Mouse (Mus musculus) urinary bladder, adult 2 months (tissue): ENCODE results near the gene Gm16867. TPM values are rescaled to one million over a fixed set of nuclear protein-coding genes. Genes with fewer than 3 reads are reported as not detected.
"Not testable (repeated sequence)": the region's sequence is repeated elsewhere in the genome, so short reads cannot be mapped to it uniquely, and the experiment has no call there.

Source experiments
- DNase-seq: peaks from one replicate; pipeline ENCODE4 v3.0.0; 2022; ENCODE audit warnings: low spot score
- polyA plus RNA-seq: library from polyadenylated mRNA; depleted of rRNA; stranded (reverse); fragments of >200 nt; gene quantifications from 2 replicates; pipeline ENCODE4 v1.2.3, GENCODE M21; 2012; rRNA removed

The Gm16867 gene
- polyA plus RNA-seq, 1 experiment = not detected

GRCm38 (mm10) chr14:69467612-69468366 lies 35.4 kb downstream of the Gm16867 start:
- DNase-seq = not testable (repeated sequence)

- not testable (repeated sequence) for DNase-seq
Observed at GRCm38 (mm10) chr14:69464465-69464864, 38.7 kb downstream of the Gm16867 start.

GRCm38 (mm10) chr14:69457691-69458090 lies 45.5 kb downstream of the Gm16867 start:
- DNase-seq = not testable (repeated sequence)

- not testable (repeated sequence) for DNase-seq
Observed at GRCm38 (mm10) chr14:69454640-69455039, 48.5 kb downstream of the Gm16867 start.

GRCm38 (mm10) chr14:69448845-69449244 lies 54.3 kb downstream of the Gm16867 start:
- DNase-seq = not testable (repeated sequence)

- not testable (repeated sequence) for DNase-seq
Observed at GRCm38 (mm10) chr14:69447006-69447405, 56.2 kb downstream of the Gm16867 start.

GRCm38 (mm10) chr14:69443092-69443692 lies 60.0 kb downstream of the Gm16867 start:
- DNase-seq = not testable (repeated sequence)

GRCm38 (mm10) chr14:69440955-69441354 lies 62.2 kb downstream of the Gm16867 start:
- not testable (repeated sequence) for DNase-seq

GRCm38 (mm10) chr14:69438678-69439214 lies 64.4 kb downstream of the Gm16867 start:
- not testable (repeated sequence) for DNase-seq

- not testable (repeated sequence) for DNase-seq
Observed at GRCm38 (mm10) chr14:69421003-69421402, 82.2 kb downstream of the Gm16867 start.

GRCm38 (mm10) chr14:69417545-69417944 lies 85.6 kb downstream of the Gm16867 start:
- DNase-seq = not testable (repeated sequence)

Other genes starting within 250 kb of the Gm16867 start
- not detected in 2 replicates for gene Synb, start 209.1 kb downstream of the Gm16867 start, polyA plus RNA-seq
- gene Gm27179, start 9.2 kb upstream of the Gm16867 start, polyA plus RNA-seq = not detected in 2 replicates
- gene Entpd4b, start 52.1 kb upstream of the Gm16867 start, polyA plus RNA-seq = 22.5 and 23.7 TPM in 2 replicates